Comparison of ENCODE assay signal across 33 mouse cellular contexts in genomic region chr5:147170088-147170487, GRCm38 (mm10). TPM values are rescaled to one million over a fixed set of nuclear protein-coding genes. Genes with fewer than 3 reads are reported as not detected.
DNase-seq lines count a peak whose midpoint lies in the region; ATAC-seq and TF ChIP-seq lines count a peak whose summit lies in the region.
"Had no signal": no experiment of that assay in that cellular context is flagged by ENCODE, and none has a peak within 500 bp of the region (broad histone marks: within the 10 kb centered on the region; RNA-seq: fewer than 3 reads in every experiment).

No protein-coding gene starts in this region.

- no peaks in the 10 kb centered on the region for H3K4me1 ChIP-seq in hindbrain, embryonic 10.5 days (replicated peaks)
- H3K4me1 ChIP-seq in hindbrain, postnatal 0 days (ENCODE audit: insufficient read depth, low read length): no peaks in the 10 kb centered on the region
- no peaks in the 10 kb centered on the region for H3K4me1 ChIP-seq in neural tube, embryonic 11.5 days (ENCODE audit: control insufficient read depth, insufficient read depth, low read length)
- no peaks in the 10 kb centered on the region for H3K4me1 ChIP-seq in neural tube, embryonic 14.5 days (ENCODE audit: control insufficient read depth, insufficient read depth, low read length)
- H3K4me1 ChIP-seq: forebrain, embryonic 10.5 days; forebrain, embryonic 13.5 days; heart, embryonic 10.5 days; heart, embryonic 13.5 days had no signal

- H3K27ac ChIP-seq in hindbrain, embryonic 10.5 days: no peak overlapping the region
- no peak overlapping the region for H3K27ac ChIP-seq in hindbrain, postnatal 0 days
- H3K27ac ChIP-seq in neural tube, embryonic 11.5 days (ENCODE audit: low read depth, low read length): no peak overlapping the region
- H3K27ac ChIP-seq in neural tube, embryonic 14.5 days (ENCODE audit: low read depth, low read length): no peak overlapping the region
- H3K27ac ChIP-seq: forebrain, embryonic 10.5 days; forebrain, embryonic 13.5 days; heart, embryonic 10.5 days; heart, embryonic 13.5 days had no signal

- H3K9ac ChIP-seq in hindbrain, postnatal 0 days (replicated peaks; ENCODE audit: low read length): no peak overlapping the region
- H3K9ac ChIP-seq in neural tube, embryonic 11.5 days (ENCODE audit: low read length): no peak overlapping the region
- no peak overlapping the region for H3K9ac ChIP-seq in neural tube, embryonic 14.5 days (replicated peaks; ENCODE audit: low read depth, low read length)
- H3K9ac ChIP-seq: forebrain, embryonic 13.5 days; heart, embryonic 13.5 days had no signal

- DNase-seq in hindbrain, embryonic 10.5 days (ENCODE audit: low spot score): peak; percentile 6
- DNase-seq in hindbrain, postnatal 0 days (ENCODE audit: low spot score): no peak
- DNase-seq in neural tube, embryonic 11.5 days (ENCODE audit: low spot score): peak; percentile 45
- no peak for DNase-seq in neural tube, embryonic 10.5 days (ENCODE audit: extremely low spot score, low spot score)
- DNase-seq in gastrocnemius, adult 8-10 months (ENCODE audit: low spot score in 2 of 2): no peak
- DNase-seq: adrenal gland, adult 2 months; adrenal gland, postnatal 14 days; cerebellum, adult 11 months; cerebellum, adult 2 months; cerebellum, adult 9-11 months; cerebellum, postnatal 25 days; gastrocnemius, postnatal 14 days; heart, adult 18-20 months; heart, postnatal 14 days; heart, postnatal 4 days had no signal

- no peak overlapping the region for H3K4me3 ChIP-seq in hindbrain, embryonic 10.5 days
- H3K4me3 ChIP-seq in hindbrain, postnatal 0 days (ENCODE audit: low read length): no peak overlapping the region
- no peak overlapping the region for H3K4me3 ChIP-seq in neural tube, embryonic 11.5 days (ENCODE audit: low read depth, low read length)
- H3K4me3 ChIP-seq in neural tube, embryonic 14.5 days (ENCODE audit: low read depth, low read length): no peak overlapping the region
- H3K4me3 ChIP-seq: forebrain, embryonic 10.5 days; forebrain, embryonic 13.5 days; heart, embryonic 10.5 days; heart, embryonic 13.5 days had no signal

- WGBS in hindbrain, embryonic 10.5 days: 78% methylated on average over 7 of the region's 7 CpGs
- 59% methylated on average over 7 of the region's 7 CpGs for WGBS in hindbrain, postnatal 0 days
- WGBS in neural tube, embryonic 11.5 days: 34% methylated on average over 7 of the region's 7 CpGs
- 29% methylated on average over 7 of the region's 7 CpGs for WGBS in neural tube, embryonic 14.5 days

- 0 out of 2 replicates have a peak, but pooled peaks cover 2% of the 10 kb centered on the region for H3K9me3 ChIP-seq in hindbrain, embryonic 10.5 days
- no peaks in the 10 kb centered on the region for H3K9me3 ChIP-seq in hindbrain, postnatal 0 days (ENCODE audit: low read length)
- H3K9me3 ChIP-seq in neural tube, embryonic 11.5 days (ENCODE audit: control insufficient read depth, low read length): no peaks in the 10 kb centered on the region
- no peaks in the 10 kb centered on the region for H3K9me3 ChIP-seq in neural tube, embryonic 14.5 days (ENCODE audit: control insufficient read depth, low read length)
- H3K9me3 ChIP-seq: forebrain, embryonic 10.5 days; forebrain, embryonic 13.5 days; heart, embryonic 10.5 days; heart, embryonic 13.5 days had no signal

- H3K27me3 ChIP-seq in hindbrain, embryonic 10.5 days (ENCODE audit: insufficient read depth, poor library complexity, severe bottlenecking): peaks cover 16% of the 10 kb centered on the region
- no peaks in the 10 kb centered on the region for H3K27me3 ChIP-seq in hindbrain, postnatal 0 days (ENCODE audit: insufficient read depth, low read length)
- no peaks in the 10 kb centered on the region for H3K27me3 ChIP-seq in neural tube, embryonic 11.5 days (ENCODE audit: control insufficient read depth, insufficient read depth, low read length)
- H3K27me3 ChIP-seq in neural tube, embryonic 14.5 days (ENCODE audit: control insufficient read depth, insufficient read depth, low read length): no peaks in the 10 kb centered on the region

- no peak for ATAC-seq in hindbrain, postnatal 0 days
- ATAC-seq in neural tube, embryonic 11.5 days (ENCODE audit: insufficient read depth, low FRiP score, low TSS enrichment): peak; percentile 60
- 0 out of 2 replicates have a peak, but pooled peaks have one; percentile 34 for ATAC-seq in neural tube, embryonic 14.5 days (ENCODE audit: low read depth)
- ATAC-seq: CD4-positive, CD25-positive, alpha-beta regulatory T cell, adult 4 months; forebrain, embryonic 13.5 days; forebrain, embryonic 16.5 days; hindbrain, embryonic 16.5 days; inflammation-experienced regulatory T-cells, adult 6 months; intestine, embryonic 16.5 days had no signal

- H3K4me2 ChIP-seq in hindbrain, postnatal 0 days (ENCODE audit: low read depth, low read length): no peak overlapping the region
- H3K4me2 ChIP-seq in neural tube, embryonic 11.5 days (ENCODE audit: low read depth): no peak overlapping the region
- no peak overlapping the region for H3K4me2 ChIP-seq in neural tube, embryonic 14.5 days (ENCODE audit: low read depth, low read length)
- H3K4me2 ChIP-seq: forebrain, embryonic 13.5 days; heart, embryonic 13.5 days had no signal

- no peak for TF ChIP-seq CTCF in hindbrain, postnatal 0 days (IDR thresholded peaks at IDR 0.05; ENCODE audit: low read depth)

- no peaks in the 10 kb centered on the region for H3K36me3 ChIP-seq in hindbrain, embryonic 10.5 days
- H3K36me3 ChIP-seq in hindbrain, postnatal 0 days (ENCODE audit: insufficient read depth, low read length): no peaks in the 10 kb centered on the region
- no peaks in the 10 kb centered on the region for H3K36me3 ChIP-seq in neural tube, embryonic 11.5 days (ENCODE audit: control insufficient read depth, insufficient read depth, low read length)
- H3K36me3 ChIP-seq in neural tube, embryonic 14.5 days (ENCODE audit: control insufficient read depth, insufficient read depth, low read length): no peaks in the 10 kb centered on the region
- H3K36me3 ChIP-seq: forebrain, embryonic 10.5 days; heart, embryonic 10.5 days; heart, embryonic 13.5 days had no signal

RNA-seq across cellular contexts. Expression of gene Gsx1, which starts 18.4 kb away (rescaled TPM):
- polyA plus RNA-seq in hindbrain, embryonic 10.5 days (2016; fragmentation: Nextera tagmentation; extraction: Ambion mirVana): 8.9 and 16.9 TPM in 2 replicates
- 5.7 and 6.1 TPM in 2 replicates for total RNA-seq in hindbrain, postnatal 0 days (2014; rRNA removed)
- polyA plus RNA-seq in hindbrain, postnatal 0 days (2015; fragmentation: Nextera tagmentation; extraction: Ambion mirVana): 1.9 TPM in 2 replicates
- polyA plus RNA-seq in neural tube, embryonic 11.5 days (2014; fragmentation: Nextera tagmentation; extraction: Ambion mirVana): 11.3 and 12.8 TPM in 2 replicates
- polyA plus RNA-seq in neural tube, embryonic 14.5 days (2014; fragmentation: Nextera tagmentation; extraction: Ambion mirVana): 1.5 and 2.0 TPM in 2 replicates
- not detected for total RNA-seq in gastrocnemius, adult 8-10 months (2022)
- total RNA-seq: adrenal gland, adult 2 months; adrenal gland, postnatal 14 days; adrenal gland, postnatal 4 days; common myeloid progenitor, adult 5-6 weeks; gastrocnemius, adult 18-20 months; gastrocnemius, postnatal 14 days; gastrocnemius, postnatal 4 days; heart, adult 18-20 months; heart, postnatal 14 days; heart, postnatal 4 days; MEL had no signal
- polyA plus RNA-seq: adrenal gland, adult 2 months; C2C12; CD4-positive, CD25-positive, alpha-beta regulatory T cell, adult 4 months; embryonic facial prominence, embryonic 14.5 days; heart, embryonic 10.5 days; heart, embryonic 13.5 days; heart, embryonic 16.5 days; inflammation-experienced regulatory T-cells, adult 6 months; intestine, embryonic 16.5 days had no signal

Comparison
In these comparisons a context has a peak if more than half of its experiments do, and no peak if none do; other contexts are left out.
1. DNase-seq: peak in hindbrain, embryonic 10.5 days (single experiment) and neural tube, embryonic 11.5 days (single experiment); none in hindbrain, postnatal 0 days (single experiment), neural tube, embryonic 10.5 days (single experiment) and gastrocnemius, adult 8-10 months (0 of 2).